Mouse (Mus musculus) limb, embryonic 12.5 days (tissue): Measurements from ENCODE around the gene Fam114a1. TPM values are rescaled to one million over a fixed set of nuclear protein-coding genes. Genes with fewer than 3 reads are reported as not detected.
A peak's percentile ranks its signal among the peaks of the same experiment; 100 is the strongest.

Experiments used
- ATAC-seq: fragments of 200-750 bp; cut with Nextera tagmentation; 2 replicates; pipeline ENCODE4 v1.8.0; 2017; ENCODE audit warnings: low read depth, moderate TSS enrichment; ENCODE audit not compliant: insufficient number of reproducible peaks, insufficient read depth, low FRiP score, low TSS enrichment
- H3K27ac ChIP-seq: fragments of 300-500 bp; sonication (generic); 2 replicates; pipeline ENCODE4 v1.5.1; 2016; ENCODE audit warnings: mild to moderate bottlenecking, moderate library complexity
- H3K27me3 ChIP-seq: fragments of 300-500 bp; sonication (generic); 2 replicates; pipeline ENCODE4 v1.6.1; 2016; ENCODE audit warnings: mild to moderate bottlenecking, moderate library complexity
- H3K36me3 ChIP-seq: fragments of 300-500 bp; sonication (generic); 2 replicates; pipeline ENCODE4 v1.6.1; 2016; ENCODE audit warnings: mild to moderate bottlenecking, moderate library complexity
- H3K4me1 ChIP-seq: fragments of 300-500 bp; sonication (generic); replicated peaks from 2 replicates; pipeline ENCODE4 v1.6.1; 2016
- H3K4me2 ChIP-seq: fragments of 300-500 bp; sonication (generic); 2 replicates; pipeline ENCODE4 v1.6.1; 2016; ENCODE audit warnings: mild to moderate bottlenecking, moderate library complexity
- H3K4me3 ChIP-seq: fragments of 300-500 bp; sonication (generic); replicated peaks from 2 replicates; pipeline ENCODE4 v1.5.1; 2016; ENCODE audit warnings: mild to moderate bottlenecking
- H3K9ac ChIP-seq: fragments of 300-500 bp; sonication (generic); replicated peaks from 2 replicates; pipeline ENCODE4 v1.6.1; 2016; ENCODE audit warnings: mild to moderate bottlenecking, moderate library complexity
- H3K9me3 ChIP-seq: fragments of 300-500 bp; sonication (generic); 2 replicates; pipeline ENCODE4 v1.6.1; 2016; ENCODE audit warnings: mild to moderate bottlenecking, moderate library complexity
- WGBS: fragments of 180-500 bp; shearing (Covaris S2); methylation state at CpG from one replicate; pipeline ENCODE4 v1.1.7; 2016; 5-methylcytosine and 5-hydroxymethylcytosine counted together
- polyA plus RNA-seq: library from polyadenylated mRNA; unstranded; fragments of >200 nt; fragmentation: Nextera tagmentation; extraction: Ambion mirVana; gene quantifications from 2 replicates; pipeline ENCODE4 v1.2.1, GENCODE M21; 2016

Fam114a1 gene
- polyA plus RNA-seq, 1 experiment from 2014 or later = 32.2 TPM

DNA sequence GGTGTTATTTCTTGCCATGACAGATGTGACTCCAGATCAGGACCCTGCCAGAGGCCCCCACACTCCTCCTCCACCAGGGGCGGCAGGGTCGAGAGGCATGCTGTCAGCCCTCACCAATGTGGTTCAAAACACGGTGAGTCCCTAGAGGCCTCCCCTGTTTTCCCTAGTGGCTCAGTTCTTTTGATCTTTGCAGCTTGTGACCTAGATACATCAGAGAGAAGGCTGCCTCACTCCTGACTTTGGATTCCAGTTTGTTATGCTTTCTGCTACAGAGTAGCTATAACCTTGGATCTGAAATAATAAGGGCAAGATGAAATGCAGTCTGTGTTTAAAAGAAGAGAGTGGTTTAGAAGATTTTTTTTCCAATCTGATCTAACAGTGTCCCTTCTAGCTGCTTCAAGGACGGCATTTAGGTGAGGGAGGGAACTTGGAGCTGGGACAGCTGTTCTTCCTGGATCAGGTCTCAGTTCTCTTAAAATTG, 36.2 kb downstream of the Fam114a1 start:
- Histone ChIP-seq H3K4me3 (no peak overlapping the region), H3K9ac (no peak overlapping the region), H3K9me3 (peaks cover 13% of the 10 kb centered on the region), H3K27ac (no peak overlapping the region), H3K27me3 (no peaks in the 10 kb centered on the region), H3K4me2 (no peak overlapping the region), H3K36me3 (peaks cover 25% of the 10 kb centered on the region), H3K4me1 (peaks cover 12% of the 10 kb centered on the region)
- WGBS = 20% methylated on average over 4 of the region's 4 CpGs
- ATAC-seq = no peak

DNA sequence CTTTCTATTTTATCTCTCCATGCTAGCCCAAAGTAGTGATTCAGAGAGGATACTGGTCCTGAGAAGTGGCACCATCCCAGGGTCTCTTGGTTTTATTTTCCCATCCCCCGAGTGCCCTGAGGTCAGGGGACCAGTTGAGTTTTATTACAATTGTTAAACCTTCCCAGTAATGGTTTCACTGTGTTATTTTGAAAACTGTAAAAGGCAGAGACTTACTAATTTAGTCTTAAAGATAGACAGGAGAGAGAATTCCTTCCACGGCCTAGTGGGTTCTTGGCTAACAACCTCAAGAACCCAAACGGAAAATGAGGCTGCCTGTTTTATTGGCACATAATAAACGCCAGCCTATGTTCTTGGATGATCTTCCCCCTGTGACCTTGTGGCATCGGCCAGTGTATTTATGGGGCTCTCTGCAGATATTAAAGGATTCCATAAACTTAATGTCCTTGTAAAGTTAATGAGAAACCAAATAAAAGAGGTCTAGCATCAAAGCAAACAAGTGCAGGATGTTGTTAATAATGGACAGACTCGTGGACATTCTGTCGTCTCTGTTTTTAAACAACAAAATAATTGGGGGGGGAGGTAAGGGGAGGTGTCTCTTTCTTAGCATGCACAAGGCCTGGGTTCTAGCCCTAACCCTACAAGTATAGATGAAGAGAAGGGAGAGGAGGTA, 42.2 kb downstream of the Fam114a1 start:
- no peak overlapping the region for H3K27ac ChIP-seq
- no peak overlapping the region for H3K9ac ChIP-seq
- no peak for ATAC-seq
- H3K4me2 ChIP-seq = no peak overlapping the region
- peaks cover 39% of the 10 kb centered on the region for H3K36me3 ChIP-seq
- peaks cover 13% of the 10 kb centered on the region for H3K9me3 ChIP-seq
- 13% methylated on average over 7 of the region's 7 CpGs for WGBS
- H3K4me1 ChIP-seq = no peaks in the 10 kb centered on the region; the same call in 1 of the 2 replicates
- H3K27me3 ChIP-seq = peaks cover 5% of the 10 kb centered on the region
- no peak overlapping the region for H3K4me3 ChIP-seq

DNA sequence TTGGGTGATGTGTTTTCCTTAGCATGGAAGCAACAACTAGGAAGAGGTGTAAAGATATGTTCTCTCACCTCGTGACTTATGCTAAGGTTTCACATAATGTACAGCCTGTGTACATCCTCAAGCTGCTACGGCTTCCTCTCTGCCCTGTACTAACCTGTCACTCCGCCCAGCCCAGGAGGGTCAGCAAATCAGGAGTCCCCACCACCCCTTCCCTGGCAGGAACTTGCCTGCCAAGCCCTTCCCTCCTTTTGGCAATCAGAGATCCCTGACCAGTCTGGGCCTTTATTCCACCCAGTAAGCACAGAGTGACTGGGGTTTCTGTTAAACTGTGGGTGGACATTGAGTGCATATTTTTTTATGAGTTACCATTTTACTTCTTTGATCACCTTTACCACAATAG, 45.6 kb downstream of the Fam114a1 start:
- no peak overlapping the region for H3K9ac ChIP-seq
- peaks cover 34% of the 10 kb centered on the region for H3K36me3 ChIP-seq
- H3K27ac ChIP-seq = no peak overlapping the region
- H3K4me2 ChIP-seq = no peak overlapping the region
- H3K4me1 ChIP-seq = no peaks in the 10 kb centered on the region; the same call in 1 of the 2 replicates
- no peak overlapping the region for H3K4me3 ChIP-seq
- H3K9me3 ChIP-seq = peaks cover 4% of the 10 kb centered on the region
- no peak for ATAC-seq
- WGBS = 89% methylated on average over 3 of the region's 3 CpGs
- peaks cover 5% of the 10 kb centered on the region for H3K27me3 ChIP-seq

DNA sequence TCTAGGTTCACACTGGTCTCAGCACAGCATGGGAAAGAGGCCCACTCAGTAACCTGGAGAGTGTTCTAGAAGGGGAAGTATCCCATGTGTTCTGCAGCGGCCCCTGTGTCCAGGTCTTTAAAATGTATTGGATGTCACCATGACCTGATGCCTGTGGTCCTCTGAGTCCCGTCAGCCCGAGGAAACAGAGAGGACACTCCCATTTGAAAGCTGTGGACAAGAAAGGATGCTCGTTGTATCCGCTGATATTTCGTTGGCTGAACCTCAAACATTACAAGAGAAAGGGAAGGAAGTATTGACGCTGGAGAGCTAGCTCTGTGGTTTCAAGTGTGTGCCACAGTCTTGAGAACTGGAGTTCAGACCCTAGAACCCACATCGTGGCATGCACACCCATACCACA, 49.2 kb downstream of the Fam114a1 start:
- Histone ChIP-seq H3K36me3 (peaks cover 46% of the 10 kb centered on the region), H3K9me3 (no peaks in the 10 kb centered on the region; the same call in 1 of the 2 replicates), H3K9ac (no peak overlapping the region), H3K4me3 (no peak overlapping the region), H3K27me3 (no peaks in the 10 kb centered on the region; the same call in 1 of the 2 replicates), H3K27ac (no peak overlapping the region), H3K4me1 (no peaks in the 10 kb centered on the region), H3K4me2 (no peak overlapping the region)
- WGBS = 86% methylated on average over 8 of the region's 8 CpGs
- no peak for ATAC-seq

DNA sequence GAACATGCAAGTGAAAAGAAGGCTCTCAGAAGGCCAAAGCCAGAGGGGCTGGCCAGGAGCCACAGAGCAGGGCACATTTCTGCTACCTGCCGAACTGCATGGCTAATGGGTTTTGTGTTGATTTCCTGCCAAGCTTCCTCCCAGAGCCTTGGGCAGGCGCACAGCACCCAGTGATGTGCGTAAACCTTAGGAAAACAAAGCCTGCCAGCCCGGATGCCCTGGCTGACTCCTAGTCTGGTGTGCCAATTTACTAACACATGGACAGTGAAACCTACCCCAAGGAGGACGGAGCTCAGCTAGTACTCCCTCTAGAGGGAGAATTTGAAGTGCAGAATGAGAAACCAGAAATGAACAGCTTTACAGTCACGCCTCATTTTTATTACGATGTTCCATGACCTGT, 50.0 kb downstream of the Fam114a1 start:
- no peak for ATAC-seq

DNA sequence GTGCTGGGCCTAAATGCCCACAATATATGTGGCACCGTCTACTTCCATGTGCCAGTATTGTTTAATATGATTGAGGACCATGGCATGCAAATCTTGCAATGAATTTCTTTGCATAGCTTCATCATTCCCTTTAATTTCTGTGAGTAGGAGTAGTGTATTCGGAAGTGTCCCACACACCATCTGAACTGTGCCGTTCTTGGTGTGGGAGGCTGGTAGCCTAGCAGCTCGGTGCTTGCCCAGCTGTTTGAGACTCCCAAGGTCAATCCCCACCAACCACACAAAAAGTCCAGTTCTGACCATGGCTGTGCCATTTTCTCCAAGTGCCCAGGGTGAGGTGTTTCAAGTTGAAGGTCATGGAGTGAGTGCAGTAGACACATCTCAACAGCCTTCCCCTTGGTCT, 52.1 kb downstream of the Fam114a1 start:
- H3K9me3 ChIP-seq = no peaks in the 10 kb centered on the region; the same call in 1 of the 2 replicates
- H3K4me3 ChIP-seq = no peak overlapping the region
- peaks cover 5% of the 10 kb centered on the region; the same call in 1 of the 2 replicates for H3K4me1 ChIP-seq
- peaks cover 42% of the 10 kb centered on the region for H3K36me3 ChIP-seq
- H3K27me3 ChIP-seq = no peaks in the 10 kb centered on the region
- ATAC-seq = no peak
- WGBS = 92% methylated on average over 4 of the region's 4 CpGs
- no peak overlapping the region for H3K27ac ChIP-seq
- H3K9ac ChIP-seq = no peak overlapping the region
- H3K4me2 ChIP-seq = no peak overlapping the region

More for the DNA sequence above, 50.0 kb downstream of the Fam114a1 start:
- no peaks in the 10 kb centered on the region; the same call in 1 of the 2 replicates for H3K9me3 ChIP-seq
- H3K36me3 ChIP-seq = peaks cover 51% of the 10 kb centered on the region
- no peaks in the 10 kb centered on the region; the same call in 1 of the 2 replicates for H3K27me3 ChIP-seq
- H3K4me1 ChIP-seq = no peaks in the 10 kb centered on the region
- H3K4me3 ChIP-seq = no peak overlapping the region
- no peak overlapping the region for H3K9ac ChIP-seq
- H3K27ac ChIP-seq = 0 out of 2 replicates have a peak overlapping the region, but pooled peaks have one; percentile 20
- no peak overlapping the region for H3K4me2 ChIP-seq
- 65% methylated on average over 7 of the region's 7 CpGs for WGBS

DNA sequence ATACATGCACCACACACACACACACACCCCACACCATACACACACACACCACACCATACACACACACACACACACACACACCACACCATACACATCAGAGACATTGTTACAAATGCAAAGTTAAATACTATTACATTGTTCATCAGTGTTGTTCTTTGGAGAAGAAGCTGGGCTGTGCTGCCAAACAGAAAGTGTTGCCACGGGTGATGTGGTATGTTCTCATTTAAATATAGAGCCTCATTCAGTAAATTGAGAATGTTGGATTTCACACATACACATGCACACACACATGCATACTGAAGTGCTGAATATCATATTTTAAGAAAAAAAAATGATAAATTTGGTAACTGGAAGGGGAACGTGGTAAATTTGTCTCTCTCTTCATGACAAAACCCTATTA, 54.8 kb downstream of the Fam114a1 start:
- no peak overlapping the region for H3K27ac ChIP-seq
- H3K9me3 ChIP-seq = no peaks in the 10 kb centered on the region; the same call in 1 of the 2 replicates
- no peak overlapping the region for H3K9ac ChIP-seq
- H3K4me2 ChIP-seq = no peak overlapping the region
- peaks cover 31% of the 10 kb centered on the region for H3K36me3 ChIP-seq
- H3K27me3 ChIP-seq = peaks cover 3% of the 10 kb centered on the region; the same call in 1 of the 2 replicates
- 88% methylated on average over 2 of the region's 2 CpGs for WGBS
- peaks cover 8% of the 10 kb centered on the region for H3K4me1 ChIP-seq
- ATAC-seq = no peak
- no peak overlapping the region for H3K4me3 ChIP-seq

DNA sequence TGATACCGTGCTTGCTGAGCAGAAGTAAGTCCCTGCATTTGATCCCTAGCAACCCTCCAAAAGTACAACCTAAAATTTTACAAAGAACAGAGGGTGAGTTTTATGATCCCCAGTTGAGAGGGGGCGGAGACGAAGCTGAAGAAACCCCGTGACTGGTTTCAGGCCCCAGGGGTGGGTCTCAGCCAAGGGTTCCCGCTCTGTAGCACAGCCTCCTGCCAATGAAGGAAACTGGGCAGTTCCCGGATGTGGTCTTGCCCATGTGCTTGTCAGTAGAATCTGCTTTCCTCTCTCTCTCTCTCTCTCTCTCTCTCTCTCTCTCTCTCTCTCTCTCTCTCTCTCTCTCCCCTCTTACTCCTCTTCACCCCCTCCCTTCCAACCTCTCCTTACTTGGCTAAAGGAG, 56.0 kb downstream of the Fam114a1 start:
- Histone ChIP-seq H3K27ac (no peak overlapping the region; the same call in 1 of the 2 replicates), H3K9me3 (no peaks in the 10 kb centered on the region; the same call in 1 of the 2 replicates), H3K4me2 (no peak overlapping the region), H3K27me3 (peaks cover 3% of the 10 kb centered on the region; the same call in 1 of the 2 replicates), H3K4me3 (no peak overlapping the region), H3K4me1 (peaks cover 11% of the 10 kb centered on the region), H3K36me3 (peaks cover 40% of the 10 kb centered on the region), H3K9ac (no peak overlapping the region)
- 37% methylated on average over 6 of the region's 6 CpGs for WGBS
- ATAC-seq = no peak

DNA sequence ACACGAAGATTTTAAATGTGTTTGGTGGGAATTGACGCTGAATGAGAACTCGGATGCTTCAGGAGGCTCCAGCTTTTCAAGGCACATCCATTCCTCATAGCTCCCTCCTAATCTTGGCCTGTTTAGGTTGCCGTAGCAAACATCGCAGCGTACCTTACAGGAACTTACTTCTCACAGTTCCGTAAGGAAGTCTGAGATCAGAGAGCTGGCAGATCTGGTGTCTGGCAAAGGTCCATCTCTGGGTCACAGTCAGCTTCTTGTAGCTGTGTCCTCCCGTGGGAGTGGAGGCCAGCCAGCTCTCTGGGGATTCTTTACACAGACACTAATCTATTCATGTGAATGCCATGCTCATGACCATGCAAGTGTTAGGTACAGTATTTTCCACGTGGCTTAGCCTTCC, 56.9 kb downstream of the Fam114a1 start:
- Histone ChIP-seq H3K4me3 (no peak overlapping the region), H3K4me1 (peaks cover 11% of the 10 kb centered on the region), H3K9me3 (no peaks in the 10 kb centered on the region; the same call in 1 of the 2 replicates), H3K9ac (no peak overlapping the region), H3K4me2 (no peak overlapping the region), H3K27me3 (peaks cover 3% of the 10 kb centered on the region; the same call in 1 of the 2 replicates), H3K27ac (no peak overlapping the region), H3K36me3 (peaks cover 39% of the 10 kb centered on the region)
- ATAC-seq = no peak
- 80% methylated on average over 9 of the region's 9 CpGs for WGBS

DNA sequence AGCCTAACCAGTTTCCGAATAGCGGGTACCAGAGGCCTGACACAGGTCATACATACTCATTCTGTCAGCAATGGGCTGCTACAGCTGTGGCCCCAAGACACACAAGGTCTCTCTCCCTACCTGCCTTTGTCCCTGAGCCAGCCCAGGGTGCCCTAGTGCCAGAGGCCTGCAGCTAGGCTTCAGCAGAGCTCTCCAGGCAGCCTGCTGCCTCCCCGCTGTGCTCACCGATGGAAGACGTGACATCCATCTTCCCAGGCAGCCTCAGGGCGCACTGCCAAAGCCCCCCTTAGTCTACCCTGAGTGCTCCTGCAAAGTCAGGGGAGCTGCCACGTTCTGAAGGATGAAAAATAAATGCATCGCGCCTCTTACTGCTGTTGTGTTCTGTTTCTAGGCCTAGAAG, 58.1 kb downstream of the Fam114a1 start:
- Histone ChIP-seq H3K4me3 (no peak overlapping the region), H3K9ac (0 out of 2 replicates have a peak overlapping the region, but pooled peaks have one; percentile 31), H3K9me3 (no peaks in the 10 kb centered on the region), H3K27ac (no peak overlapping the region), H3K36me3 (peaks cover 34% of the 10 kb centered on the region), H3K4me2 (no peak overlapping the region), H3K4me1 (peaks cover 11% of the 10 kb centered on the region), H3K27me3 (peaks cover 3% of the 10 kb centered on the region; the same call in 1 of the 2 replicates)
- ATAC-seq = no peak
- 48% methylated on average over 9 of the region's 9 CpGs for WGBS

DNA sequence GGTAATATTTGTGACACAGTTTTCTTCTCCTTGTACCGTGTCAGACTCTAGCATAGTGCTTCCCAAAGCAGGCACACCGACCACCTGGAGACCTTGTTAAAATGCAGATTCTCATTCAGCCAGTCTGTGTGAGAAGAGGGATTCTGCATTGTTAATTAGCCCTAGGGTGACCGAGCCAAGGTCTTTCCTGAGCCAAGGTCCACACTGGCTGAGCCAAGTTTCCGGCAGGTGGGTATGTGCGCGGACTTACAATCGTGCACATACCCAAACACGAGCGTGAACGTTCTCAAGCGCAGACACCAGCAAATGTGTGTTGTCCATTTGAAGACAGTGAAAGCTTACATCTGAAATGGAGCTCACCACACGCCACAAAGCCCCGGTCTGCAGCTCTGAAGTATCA, 66.7 kb downstream of the Fam114a1 start:
- Histone ChIP-seq H3K9me3 (no peaks in the 10 kb centered on the region), H3K4me3 (no peak overlapping the region), H3K36me3 (peaks cover 52% of the 10 kb centered on the region), H3K4me1 (peaks cover 15% of the 10 kb centered on the region; the same call in 1 of the 2 replicates), H3K27me3 (no peaks in the 10 kb centered on the region), H3K4me2 (no peak overlapping the region), H3K9ac (no peak overlapping the region), H3K27ac (no peak overlapping the region)
- 83% methylated on average over 13 of the region's 13 CpGs for WGBS
- no peak for ATAC-seq
